Mouse (Mus musculus) lung, postnatal 10 days (tissue): ENCODE results near the gene Ctnna2.
A peak's percentile ranks its signal among the peaks of the same experiment; 100 is the strongest.

ENCODE experiments used
- DNase-seq: peaks from one replicate; pipeline ENCODE4 v3.0.0; 2021

Gene Ctnna2

GRCm38 (mm10) chr6:77578612-77579011 is 400.9 kb downstream of the Ctnna2 start:
- peak; percentile 3 for DNase-seq

DNA sequence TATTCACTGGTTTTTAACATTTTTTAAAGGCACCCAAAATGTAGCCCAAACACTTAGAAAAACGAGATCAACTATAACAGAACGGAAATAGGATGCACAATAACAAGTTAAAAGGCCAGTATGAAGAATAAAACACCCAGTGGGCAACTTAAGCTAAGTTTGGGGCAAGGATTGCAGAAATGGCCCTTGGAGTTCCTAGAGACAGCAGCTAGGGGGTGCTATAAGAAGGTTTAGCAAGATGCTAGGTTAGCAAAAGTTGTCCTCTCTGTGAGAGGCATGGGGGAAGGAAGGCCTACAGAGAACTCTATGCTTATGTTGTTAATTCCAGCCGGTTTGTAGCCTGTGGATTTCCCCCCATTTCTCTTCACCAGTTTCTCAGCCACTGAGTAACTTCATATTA is 401.9 kb downstream of the Ctnna2 start:
- DNase-seq = no peak

DNA sequence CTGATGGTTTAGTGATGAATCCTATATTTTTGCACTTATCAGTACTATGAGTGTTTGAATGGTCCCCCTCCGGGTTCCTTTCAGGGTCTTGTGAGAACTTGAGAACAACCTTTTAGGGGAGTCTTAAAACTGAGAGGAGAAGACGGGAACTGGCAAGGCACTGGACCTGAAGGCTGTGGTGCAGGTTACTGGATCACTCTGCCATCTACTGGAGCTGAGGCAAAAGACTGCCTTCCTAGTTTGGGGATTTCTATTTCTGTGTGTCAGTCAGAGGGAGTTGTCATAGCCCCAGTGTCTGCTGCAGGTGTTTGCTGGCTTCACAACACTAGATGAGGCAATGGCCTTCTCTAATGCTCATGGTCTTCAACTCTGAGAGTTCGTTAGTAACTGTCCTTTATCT is 406.9 kb downstream of the Ctnna2 start:
- peak; percentile 20 for DNase-seq

DNA sequence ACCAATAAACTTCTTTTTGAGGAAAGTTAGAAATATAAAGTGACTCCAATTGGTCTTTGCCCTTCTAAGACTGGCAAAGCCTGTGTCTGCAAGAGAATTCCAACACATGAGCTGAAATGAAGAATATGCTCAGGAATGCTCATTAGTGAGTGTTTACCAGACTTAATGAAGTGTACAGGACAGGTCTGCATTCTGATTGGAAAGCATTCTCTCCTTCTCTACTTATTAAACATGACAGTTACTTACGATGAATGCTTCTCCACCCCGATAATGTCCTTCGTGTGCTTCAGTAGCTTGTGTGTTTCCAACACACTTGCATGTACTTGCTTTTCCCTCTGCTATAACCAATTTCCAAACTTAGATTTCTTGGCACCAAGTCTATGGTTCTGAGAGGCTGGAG is 409.6 kb downstream of the Ctnna2 start:
- DNase-seq = no peak

DNA sequence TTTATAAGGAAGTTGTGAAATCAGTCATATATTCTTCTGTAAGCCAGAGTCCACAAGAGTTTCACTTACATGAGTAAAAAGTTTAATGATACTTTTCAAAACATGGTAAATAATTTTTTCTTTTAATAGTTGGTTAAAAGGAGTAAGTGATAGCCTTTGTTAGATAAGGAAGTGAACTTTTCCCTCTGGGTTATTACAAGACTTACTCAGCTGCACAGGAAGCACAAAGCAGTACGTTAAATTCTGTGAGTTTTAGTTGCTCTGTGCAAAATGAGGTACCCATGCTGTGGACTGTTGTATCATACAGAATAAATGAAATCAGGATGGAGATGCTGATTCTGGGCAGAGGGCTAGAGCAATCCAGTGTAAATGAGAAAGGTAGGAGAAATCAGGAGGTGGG is 423.3 kb downstream of the Ctnna2 start:
- no peak for DNase-seq

- DNase-seq = no peak
Observed at GRCm38 (mm10) chr6:77537055-77537807, 442.3 kb downstream of the Ctnna2 start.

DNA sequence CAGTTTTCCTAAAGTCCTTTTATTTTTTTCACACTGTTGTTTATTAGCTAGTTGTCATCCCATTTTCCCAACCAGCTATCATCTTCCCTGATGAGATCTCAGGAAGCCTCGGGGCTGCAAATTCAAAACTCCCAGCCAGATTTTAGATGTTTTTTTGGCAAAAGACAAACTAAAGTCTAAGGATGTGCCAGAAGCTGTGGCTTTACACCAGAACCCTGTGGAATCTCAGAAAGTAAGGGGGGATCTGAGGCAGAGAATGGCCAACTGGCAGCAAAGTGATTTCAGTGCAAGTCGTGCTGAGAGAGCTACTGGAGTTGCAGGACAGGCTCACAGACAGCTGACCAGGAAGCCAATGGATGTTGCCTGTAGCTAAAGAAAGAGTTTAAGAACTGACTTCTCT is 451.9 kb downstream of the Ctnna2 start:
- peak; percentile 5 for DNase-seq

DNA sequence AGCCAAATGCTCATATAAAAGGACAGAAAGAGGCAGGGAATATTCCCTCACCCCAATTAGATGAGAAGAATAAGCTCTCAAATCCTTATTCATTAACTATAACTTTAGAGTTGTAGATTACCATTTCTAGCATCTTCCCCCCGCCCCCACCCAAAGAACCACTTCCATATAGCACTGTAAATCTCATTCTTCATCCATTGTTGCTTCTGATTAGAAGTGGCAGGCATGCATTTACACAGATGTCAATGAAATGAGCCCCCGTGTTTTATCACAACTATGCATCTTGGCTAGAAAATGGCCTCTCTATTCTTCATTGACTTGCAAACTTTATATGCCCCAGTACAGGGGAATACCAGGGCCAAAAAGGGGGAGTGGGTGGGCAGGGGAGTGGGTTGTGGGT is 457.7 kb downstream of the Ctnna2 start:
- no peak for DNase-seq

GRCm38 (mm10) chr6:77516515-77516914 is 463.0 kb downstream of the Ctnna2 start:
- DNase-seq = peak; percentile 33

GRCm38 (mm10) chr6:77511805-77512204 is 467.7 kb downstream of the Ctnna2 start:
- no peak for DNase-seq

DNA sequence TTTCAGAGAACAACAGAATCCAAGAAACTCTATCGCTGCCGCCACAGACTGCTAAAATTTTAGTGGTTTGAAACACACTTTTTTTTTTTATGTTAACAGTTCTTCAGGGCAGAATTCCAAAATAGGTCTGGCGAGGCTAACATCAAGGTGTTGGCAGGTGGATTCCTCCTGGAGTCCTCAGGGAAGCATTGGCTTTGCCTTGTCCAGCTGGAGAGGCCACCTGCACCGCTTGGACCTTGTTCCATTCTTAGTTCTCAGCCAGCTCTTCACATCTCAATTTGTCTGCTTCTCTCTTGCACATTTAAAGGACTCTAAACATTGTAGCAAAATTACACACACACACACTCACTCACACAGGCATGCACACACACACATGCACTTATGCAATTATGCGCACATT is 487.8 kb downstream of the Ctnna2 start:
- no peak for DNase-seq

GRCm38 (mm10) chr6:77486658-77487057 is 492.8 kb downstream of the Ctnna2 start:
- DNase-seq = no peak

DNA sequence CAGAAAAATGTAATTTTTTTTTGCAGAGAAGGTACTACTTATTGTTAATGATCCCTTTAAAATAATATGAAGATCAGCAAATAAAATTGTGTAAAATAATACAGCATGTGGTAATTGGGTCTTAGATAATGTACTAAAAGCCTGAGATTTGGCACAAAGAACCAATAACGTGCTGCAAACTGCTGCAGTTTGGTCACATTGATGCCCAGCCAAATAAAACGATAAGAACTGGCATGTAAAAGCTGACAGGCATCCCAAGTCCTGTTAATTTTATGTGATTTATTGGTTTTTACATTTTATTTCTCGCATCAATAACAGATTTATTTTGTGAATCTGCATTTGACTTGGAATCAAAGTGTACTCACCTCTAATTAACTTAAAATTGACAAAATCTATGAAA is 497.4 kb downstream of the Ctnna2 start:
- DNase-seq = no peak

GRCm38 (mm10) chr6:77475354-77475753 is 504.1 kb downstream of the Ctnna2 start:
- DNase-seq = peak; percentile 15

DNA sequence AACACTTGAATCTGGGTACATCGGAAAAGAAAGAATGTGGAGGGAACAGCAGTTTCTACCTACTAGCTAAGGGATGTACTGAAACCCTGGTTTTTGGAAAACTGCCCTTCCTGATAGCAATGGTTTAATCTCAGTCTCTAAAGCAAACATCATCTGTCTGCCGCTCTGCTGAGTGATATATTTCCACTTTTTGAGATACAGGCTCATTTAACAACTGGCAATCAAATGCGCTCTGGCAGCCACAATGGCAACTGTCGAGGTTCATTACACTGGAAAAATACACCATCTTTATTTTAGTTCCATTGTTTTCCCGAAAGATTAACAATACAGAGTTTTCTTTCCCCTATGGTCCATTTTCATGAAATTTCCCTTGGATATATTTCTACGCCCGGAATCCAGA is 506.2 kb downstream of the Ctnna2 start:
- DNase-seq = no peak

- no peak for DNase-seq
Observed at GRCm38 (mm10) chr6:77468058-77468457, 511.4 kb downstream of the Ctnna2 start.

DNA sequence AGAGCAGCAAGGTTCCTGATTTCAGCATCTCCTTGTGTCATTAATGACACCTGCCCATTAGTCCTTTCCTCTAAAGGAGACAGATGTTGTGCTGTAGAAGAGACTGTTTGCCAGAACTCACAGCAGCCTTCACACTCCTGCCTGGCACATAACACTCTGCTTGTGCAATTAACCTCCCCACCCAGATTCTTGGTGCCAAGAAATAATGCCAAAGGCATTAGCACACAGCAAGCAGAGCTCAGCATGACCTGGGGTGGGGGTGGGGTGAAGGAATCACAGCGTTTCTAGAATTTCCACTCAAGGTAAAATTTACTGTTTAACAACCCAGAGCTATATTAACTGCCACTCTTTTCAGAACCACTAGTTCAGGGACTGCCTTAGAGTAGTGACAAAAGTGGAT is 516.8 kb downstream of the Ctnna2 start:
- peak; percentile 3 for DNase-seq

- no peak for DNase-seq
Observed at GRCm38 (mm10) chr6:77457919-77458318, 521.6 kb downstream of the Ctnna2 start.

GRCm38 (mm10) chr6:77446861-77447260 is 532.6 kb downstream of the Ctnna2 start:
- no peak for DNase-seq

GRCm38 (mm10) chr6:77443906-77444305 is 535.6 kb downstream of the Ctnna2 start:
- no peak for DNase-seq

DNA sequence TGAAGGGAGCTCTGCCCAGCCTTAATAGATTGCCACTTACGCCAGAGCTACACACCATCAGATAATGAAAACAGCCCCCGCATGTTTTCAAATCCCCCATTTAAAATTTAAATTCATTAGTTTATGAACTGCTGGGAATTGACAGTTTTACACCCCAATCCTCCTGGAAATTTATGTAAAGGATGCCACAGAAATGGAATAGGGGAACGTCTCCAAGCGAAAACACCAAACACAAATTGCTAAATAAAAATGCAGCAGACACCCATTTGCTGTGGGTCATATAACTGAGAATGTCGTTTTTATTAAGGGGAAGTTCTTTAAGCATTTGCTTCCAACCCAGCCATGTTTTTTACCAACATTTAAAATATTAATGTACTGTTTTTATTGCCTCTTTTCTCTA is 538.4 kb downstream of the Ctnna2 start:
- no peak for DNase-seq

DNA sequence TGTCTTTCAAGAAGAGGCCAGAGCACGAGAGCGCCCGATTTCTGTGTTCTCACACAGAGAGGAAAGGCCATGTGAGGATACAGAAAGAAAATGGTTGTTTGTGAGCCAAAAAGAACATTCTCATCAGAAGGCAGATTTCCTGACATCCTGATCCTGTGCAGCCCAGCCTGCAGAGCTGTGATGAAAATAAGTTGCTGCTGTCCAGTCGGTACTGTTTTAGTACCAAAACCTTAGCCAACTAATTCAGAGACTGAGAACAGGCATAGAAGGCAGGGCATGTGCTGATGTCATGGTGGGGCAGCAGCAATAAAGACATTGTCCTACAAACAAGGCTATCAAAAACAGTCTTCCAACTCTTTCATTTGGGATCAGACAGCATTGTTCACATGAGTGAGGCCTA is 549.1 kb downstream of the Ctnna2 start:
- peak; percentile 15 for DNase-seq

DNA sequence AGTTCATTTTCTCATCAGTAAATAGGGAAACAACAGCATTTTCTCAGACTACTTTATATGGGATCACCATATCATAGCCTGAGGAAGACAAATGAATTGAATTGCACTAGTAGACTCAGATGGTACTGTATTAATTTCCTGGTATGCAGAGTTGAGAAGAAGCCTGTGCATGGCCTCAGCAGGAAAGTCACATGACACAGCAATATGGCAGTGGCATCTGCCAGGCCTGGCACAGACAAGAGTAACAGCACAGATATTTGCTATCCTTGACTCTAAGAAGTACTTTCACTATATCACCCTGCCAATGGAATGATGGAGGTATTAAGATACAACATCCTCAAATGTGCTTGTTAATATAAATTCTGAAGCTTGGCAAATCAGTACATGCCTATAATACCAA is 553.8 kb downstream of the Ctnna2 start:
- DNase-seq = no peak

DNA sequence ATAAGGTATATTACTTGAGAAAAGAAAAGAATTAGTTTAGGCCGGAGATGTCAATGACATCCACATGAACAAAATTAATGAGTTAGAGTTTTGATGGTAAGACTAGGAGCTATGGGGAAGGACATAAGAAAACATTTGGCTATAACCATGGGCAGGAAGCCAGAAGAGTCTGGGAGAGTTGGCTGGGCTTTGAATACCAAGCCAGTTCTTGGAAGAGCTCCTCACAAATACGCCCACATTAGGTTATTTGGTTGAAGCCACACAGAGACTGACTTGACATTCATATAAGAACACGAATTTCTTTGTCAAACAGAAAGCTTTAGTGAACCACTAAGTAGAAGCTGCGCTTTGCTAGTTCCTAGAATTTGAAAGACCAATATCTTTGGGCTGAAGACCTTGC is 554.7 kb downstream of the Ctnna2 start:
- no peak for DNase-seq

GRCm38 (mm10) chr6:77421564-77422139 is 557.8 kb downstream of the Ctnna2 start:
- peak; percentile 1 for DNase-seq
